Mouse (Mus musculus) urinary bladder, adult 18-20 months (tissue): ENCODE data around the gene Pacsin2.
A peak's percentile ranks its signal among the peaks of the same experiment; 100 is the strongest.
"Not testable (repeated sequence)": the region's sequence is repeated elsewhere in the genome, so short reads cannot be mapped to it uniquely, and the experiment has no call there.

Experiments used
- DNase-seq, 2 experiments: peaks; one replicate each; pipeline ENCODE4 v3.0.0; 2022; ENCODE audit warnings: low spot score in 2 of 2, mixed read lengths in 2 of 2

Pacsin2 gene

DNA sequence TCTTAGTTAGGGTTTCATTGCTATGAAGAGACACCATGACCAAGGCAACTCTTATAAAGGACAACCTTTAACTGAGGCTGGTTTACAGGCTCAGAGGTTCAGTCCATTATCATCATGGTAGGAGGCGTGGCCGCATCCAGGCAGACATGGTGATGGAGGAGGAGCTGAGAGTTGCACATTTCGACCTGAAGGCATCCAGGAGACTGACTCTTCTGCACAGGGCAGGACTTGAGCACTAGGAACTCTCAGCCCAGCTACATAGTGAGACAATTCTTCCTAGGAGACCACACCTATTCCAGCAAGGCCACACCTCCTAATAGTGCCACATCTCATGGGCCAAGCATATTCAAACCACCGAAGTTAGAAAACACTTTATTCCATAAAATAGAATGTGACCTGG, 15.4 kb upstream of the Pacsin2 start:
- DNase-seq: no peak

DNA sequence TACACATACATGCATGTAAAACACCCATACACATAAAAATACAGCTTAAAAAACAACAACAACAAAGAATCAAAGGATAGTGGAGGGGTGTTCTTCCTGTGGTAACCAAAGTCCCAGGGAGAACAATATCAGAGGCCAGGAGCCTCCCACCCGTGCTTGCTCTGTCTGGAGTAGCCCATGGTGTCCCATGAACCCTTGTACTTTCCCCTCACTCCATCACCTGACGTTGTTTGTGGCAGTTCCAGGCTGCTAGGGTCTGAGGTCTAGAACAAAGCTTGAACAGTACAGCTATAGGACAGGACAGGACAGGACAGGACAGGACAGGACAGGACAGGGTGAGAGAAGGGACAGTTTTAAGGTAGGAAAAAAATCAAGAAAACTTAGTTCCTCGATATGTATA, 13.7 kb upstream of the Pacsin2 start:
- DNase-seq: no peak

DNA sequence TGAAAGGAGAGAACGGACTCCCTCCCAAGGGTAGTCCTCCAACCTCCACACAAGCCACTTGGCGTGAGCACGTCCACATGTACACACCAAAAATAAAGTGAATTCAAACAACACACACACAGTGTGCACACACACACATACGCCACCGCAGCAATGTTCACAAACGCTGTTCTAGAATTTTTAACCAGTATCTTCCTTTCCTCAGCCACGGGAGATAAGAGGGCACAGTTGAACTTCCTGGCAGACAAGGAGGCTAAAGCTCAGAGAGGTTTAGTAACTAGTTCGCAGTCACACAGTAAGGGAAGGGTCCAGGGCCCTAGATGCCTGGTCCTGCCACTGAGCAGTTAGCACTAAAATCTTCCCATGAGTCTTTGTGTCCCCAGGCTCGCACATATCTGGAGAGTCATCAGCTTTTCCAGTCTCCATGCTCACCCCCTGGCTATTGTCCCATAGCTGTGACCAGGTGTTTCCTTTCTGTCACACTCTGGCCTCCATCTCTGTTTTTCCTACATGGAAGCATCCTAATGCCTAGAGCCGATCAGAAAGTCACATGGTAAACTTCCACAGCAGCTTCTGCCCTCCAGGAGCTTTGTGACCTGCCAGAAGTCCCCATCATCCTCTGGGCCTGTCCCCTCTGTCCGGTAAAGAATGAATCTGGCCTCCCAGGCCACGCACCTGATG, 12.3 kb upstream of the Pacsin2 start:
- DNase-seq: no peak

GRCm38 (mm10) chr15:83474466-83474836, 10.0 kb upstream of the Pacsin2 start:
- no peak for DNase-seq

GRCm38 (mm10) chr15:83473832-83474465, 9.5 kb upstream of the Pacsin2 start:
- peak; percentile 48 to 86 for DNase-seq

DNA sequence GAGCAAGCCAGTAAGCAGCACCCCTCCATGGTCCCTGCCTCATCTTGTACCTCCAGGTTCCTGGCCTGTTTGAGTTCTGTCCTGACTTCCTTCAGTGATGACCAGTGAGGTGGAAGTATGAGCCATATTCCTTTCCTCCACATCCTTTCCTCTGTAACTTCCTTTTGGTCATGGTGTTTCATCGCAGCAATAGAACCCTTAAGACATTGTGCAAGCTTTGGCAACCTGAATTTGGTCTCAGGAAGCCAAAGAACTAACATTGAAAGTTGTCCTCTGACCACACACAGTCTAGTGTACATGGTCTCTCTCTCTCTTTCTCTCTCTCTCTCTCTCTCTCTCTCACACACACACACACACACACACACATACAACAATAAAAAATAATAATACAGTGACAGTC, 8.8 kb upstream of the Pacsin2 start:
- DNase-seq: no peak

- no peak for DNase-seq
These were observed 7.1 kb upstream of the Pacsin2 start for GRCm38 (mm10) chr15:83471476-83471875.

DNA sequence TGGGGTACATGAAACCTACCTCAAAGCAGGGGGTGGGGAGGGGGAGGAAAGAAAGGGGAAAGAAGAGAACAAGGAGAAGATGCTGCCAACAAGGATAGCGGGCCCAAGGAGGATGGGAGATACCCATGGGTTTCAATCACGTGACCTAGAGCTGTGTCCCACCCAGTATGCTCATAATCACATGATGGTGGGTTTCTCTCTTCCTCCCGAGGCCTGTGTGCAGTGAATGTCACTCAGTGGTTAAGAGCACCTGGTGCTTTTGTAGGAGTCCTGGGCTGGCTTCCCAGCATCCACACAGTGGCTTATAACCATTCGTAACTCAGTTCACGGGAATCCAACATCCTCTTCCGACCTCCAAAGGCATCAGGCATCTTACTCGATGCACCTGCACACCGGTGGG, 6.0 kb upstream of the Pacsin2 start:
- no peak for DNase-seq

- no peak for DNase-seq
These were observed 4.9 kb upstream of the Pacsin2 start for GRCm38 (mm10) chr15:83469279-83469821.

DNA sequence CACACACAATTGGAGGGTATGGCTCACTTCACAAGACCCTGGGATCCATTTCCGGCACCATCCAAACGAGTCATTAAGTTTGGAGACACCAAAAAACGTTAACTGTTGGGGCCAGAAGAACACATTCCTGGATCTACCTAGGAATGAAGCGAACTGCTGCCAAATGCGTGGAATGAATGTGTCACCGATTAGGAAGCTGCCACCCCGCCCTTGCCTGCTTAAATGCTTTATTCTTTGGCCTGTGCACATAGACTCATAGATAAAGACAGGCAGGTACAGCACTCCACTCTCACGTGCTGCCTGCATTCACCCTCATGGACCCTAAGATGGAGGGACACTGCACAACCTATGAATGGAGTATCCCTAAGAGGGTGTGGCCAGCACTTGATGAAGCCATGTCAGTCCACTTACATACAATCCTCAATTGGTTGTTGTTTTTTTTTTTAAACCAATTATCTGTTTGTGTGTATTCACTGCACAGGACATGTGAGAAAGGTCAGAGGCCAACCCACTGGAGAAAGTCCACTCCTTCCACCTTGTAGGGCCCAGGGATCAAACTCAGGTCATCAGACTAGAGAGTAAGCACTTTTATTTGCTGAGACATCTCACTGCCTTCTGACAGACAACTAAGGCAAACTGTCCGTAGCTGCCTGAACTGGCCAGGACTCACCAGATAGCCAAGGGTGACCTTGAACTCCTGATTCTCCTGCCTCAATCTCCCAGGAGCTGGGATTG, 3.0 kb upstream of the Pacsin2 start:
- DNase-seq: no peak

DNA sequence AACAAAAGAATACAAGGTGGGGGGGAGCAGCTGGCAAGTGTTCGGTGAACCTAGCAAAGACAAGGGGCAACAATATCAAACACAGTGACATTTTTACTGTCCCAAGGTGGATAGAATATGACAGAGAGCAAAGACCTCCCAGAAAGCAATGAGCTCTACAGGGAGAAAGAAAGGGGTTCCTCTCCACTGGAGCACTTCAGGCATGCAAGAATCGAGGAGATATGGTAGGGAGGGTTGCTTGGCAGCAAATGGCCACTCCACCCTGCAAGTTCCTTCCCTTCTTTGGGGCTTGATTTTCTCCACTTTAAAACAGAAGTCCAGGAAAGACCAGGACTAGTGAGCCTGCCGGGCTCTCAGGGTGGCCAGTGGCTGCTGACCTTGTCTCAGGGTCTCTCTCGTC, 1.9 kb upstream of the Pacsin2 start:
- no peak for DNase-seq

DNA sequence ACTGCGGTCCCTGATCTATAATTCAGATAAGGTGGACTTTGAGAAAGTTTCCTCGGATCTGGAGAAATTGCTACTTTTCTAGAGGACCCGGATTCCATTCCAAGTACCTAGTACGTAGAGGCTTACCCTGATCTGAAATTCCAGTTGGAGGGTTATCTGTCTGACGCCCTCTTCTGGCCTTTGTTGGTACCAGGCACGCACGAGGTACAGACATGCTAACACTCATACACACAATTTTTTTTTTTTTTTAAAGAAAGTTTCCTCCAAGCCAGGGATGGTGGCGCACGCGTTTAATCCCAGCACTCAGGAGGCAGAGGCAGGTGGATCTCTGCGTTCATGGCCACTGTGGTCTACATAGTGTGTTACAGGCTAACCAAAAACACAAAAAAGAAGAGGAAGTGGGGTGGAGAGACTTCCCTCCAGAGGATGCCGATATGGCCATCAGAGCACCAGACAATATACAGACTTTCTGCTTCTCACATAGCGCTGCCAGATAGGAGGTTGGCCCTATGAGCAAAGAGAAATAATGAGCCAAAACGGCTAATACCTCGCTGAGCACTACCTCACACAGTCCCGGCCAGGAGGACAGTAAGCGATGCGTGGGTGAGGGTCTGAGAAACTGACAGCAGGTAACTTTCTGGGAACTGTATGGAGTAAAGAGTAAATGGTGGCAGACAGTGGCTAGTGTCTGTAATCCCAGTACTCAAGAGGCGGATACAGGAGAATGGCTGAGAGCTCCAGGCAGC, 672 bp upstream of the Pacsin2 start:
- DNase-seq: no peak

GRCm38 (mm10) chr15:83463369-83464082, 880 bp downstream of the Pacsin2 start:
- DNase-seq: no peak

DNA sequence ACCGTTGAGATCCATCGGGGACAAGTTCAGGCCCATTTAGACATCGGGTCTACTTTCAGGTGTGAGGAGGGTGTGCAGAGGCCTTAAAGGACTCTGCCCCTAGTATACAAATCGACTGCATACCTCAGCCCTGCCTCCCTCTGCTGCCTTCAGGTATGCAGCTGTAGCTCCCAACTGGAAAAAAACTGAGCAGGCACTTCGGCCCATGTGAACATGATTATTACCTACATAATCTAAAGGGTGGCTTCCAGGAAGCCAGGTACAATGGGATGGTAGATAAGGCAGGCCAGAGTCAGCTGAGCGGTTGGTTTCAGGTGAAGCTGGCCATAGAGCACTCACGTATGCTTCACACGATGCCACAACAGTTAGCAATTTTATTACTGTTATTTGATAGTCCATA, 2.1 kb downstream of the Pacsin2 start:
- not testable (repeated sequence) for DNase-seq

DNA sequence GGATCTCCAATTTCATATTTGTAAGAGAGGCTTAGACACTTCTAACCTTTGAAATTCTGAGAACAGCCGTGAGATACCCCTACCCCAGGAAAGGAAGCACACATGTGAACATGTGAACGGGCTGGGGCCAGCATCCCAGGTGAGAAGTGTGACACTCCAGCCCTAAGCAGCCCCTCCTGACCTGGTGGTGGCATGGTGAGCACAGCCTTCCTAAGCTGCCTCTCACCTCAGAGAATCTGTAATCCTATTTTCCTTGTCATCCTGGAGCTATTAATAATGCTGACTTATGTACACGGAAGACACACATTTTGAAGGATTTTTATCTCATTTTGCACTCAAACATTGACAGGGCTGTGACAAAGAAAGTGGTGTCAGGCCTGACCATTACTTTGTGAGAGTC, 3.5 kb downstream of the Pacsin2 start:
- no peak for DNase-seq

DNA sequence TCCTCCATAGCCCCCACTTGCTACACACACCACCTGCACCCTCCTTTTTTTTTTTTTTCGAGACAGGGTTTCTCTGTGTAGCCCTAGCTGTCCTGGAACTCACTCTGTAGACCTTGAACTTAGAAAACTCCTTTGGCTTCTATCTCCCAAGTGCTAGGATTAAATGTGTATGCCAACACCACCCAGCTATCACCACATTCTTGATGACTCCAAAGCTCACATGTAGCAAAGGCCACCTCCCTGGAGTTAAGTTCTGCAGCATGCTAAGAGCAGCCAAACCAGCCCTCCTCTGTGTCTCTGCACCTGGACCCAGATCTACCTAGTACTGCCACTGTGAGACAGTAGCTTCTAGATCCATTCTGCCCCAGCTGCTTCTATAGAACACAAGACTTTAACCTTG, 6.9 kb downstream of the Pacsin2 start:
- DNase-seq: no peak

GRCm38 (mm10) chr15:83455637-83456036, 8.8 kb downstream of the Pacsin2 start:
- DNase-seq: no peak

- DNase-seq: no peak
These were observed 9.4 kb downstream of the Pacsin2 start for GRCm38 (mm10) chr15:83455034-83455433.

GRCm38 (mm10) chr15:83454419-83454818, 10.0 kb downstream of the Pacsin2 start:
- no peak for DNase-seq

DNA sequence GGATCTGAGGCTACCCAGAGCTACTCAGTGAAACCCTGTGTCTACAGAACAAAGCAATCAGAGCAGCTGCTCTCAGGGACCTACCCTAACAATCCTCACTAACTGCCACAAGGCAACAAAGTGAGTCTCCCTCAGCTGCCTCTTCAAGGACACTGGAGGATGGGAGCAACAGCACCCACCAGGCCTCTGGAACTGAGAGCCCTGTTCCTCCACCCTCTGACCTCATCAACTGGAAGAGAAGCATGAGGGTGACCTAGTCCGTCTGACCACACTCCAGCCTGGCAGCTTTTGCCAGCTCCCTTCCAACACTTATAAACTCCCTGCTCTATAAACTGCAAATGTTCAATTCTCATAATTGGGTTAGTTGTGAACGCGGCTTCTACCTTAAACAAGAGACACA, 10.5 kb downstream of the Pacsin2 start:
- no peak for DNase-seq

DNA sequence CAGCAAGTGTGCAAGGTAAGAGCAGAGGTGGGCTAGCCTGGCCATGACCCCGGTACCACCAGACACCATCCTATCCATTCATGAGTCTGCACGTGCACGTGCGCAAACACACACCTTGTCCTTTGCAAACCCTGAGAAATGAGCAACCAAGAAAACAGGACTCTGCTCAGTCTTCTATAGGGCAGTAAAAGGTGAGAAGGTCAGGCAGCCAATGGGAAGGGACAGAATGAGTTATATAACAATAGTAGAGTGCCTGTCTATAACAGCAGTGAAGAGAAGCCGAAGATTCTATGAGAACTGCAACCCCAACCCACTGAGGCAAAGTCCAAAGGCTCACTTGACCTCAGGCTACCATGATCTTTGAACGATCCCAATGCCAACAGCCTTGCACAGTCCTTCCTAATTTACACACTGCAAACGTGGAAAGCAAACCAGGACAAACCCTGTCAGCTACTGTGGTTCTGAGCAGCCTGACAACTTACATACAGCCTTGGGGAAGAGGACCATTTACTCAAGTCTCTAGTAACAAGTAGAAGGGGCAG, 12.1 kb downstream of the Pacsin2 start:
- no peak for DNase-seq
